Comparison of ENCODE assay signal across 11 mouse cellular contexts in the genomic region with DNA sequence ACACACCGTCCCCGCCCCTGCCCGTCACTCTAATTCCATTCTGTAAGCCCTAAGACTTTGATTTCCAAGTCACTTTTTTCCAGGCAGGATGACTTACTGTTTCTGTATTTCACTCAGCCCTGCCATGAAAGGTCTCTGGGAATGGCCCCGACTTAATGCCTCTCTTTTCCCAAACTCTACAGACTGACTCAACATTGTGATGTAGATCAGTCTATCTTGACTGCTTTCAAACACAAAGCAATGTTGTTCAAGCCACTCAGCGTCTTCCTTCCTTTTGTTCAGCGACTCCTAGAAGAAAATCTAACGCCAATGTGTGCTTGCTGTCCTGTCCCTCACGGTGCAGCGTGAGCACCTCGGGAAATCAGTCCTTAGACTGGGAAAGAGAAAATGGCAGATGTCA.
"Had no signal": no experiment of that assay in that cellular context is flagged by ENCODE, and none has a peak within 500 bp of the region (broad histone marks: within the 10 kb centered on the region; RNA-seq: fewer than 3 reads in every experiment).

No protein-coding gene starts in this region.

- H3K36me3 ChIP-seq: limb, embryonic 13.5 days; neural tube, embryonic 13.5 days; stomach, embryonic 15.5 days had no signal

- H3K4me3 ChIP-seq: limb, embryonic 13.5 days; neural tube, embryonic 13.5 days; stomach, embryonic 15.5 days had no signal

- ATAC-seq: intestine, postnatal 0 days had no signal

- H3K9me3 ChIP-seq: limb, embryonic 13.5 days; neural tube, embryonic 13.5 days; stomach, embryonic 15.5 days had no signal

- H3K27ac ChIP-seq: limb, embryonic 13.5 days; liver, embryonic 14.5 days; neural tube, embryonic 13.5 days; stomach, embryonic 15.5 days had no signal

- H3K27me3 ChIP-seq: limb, embryonic 13.5 days; neural tube, embryonic 13.5 days; stomach, embryonic 15.5 days had no signal

- H3K9ac ChIP-seq: limb, embryonic 13.5 days; liver, embryonic 14.5 days; neural tube, embryonic 13.5 days; stomach, embryonic 15.5 days had no signal

- DNase-seq: kidney, adult 8-10 months; kidney, postnatal 25 days; lung, adult 18-20 months; retina, postnatal 1 day; thymus, adult 2 months; thymus, postnatal 25 days had no signal

- H3K4me1 ChIP-seq: limb, embryonic 13.5 days; neural tube, embryonic 13.5 days; stomach, embryonic 15.5 days had no signal

- H3K4me2 ChIP-seq: limb, embryonic 13.5 days; neural tube, embryonic 13.5 days; stomach, embryonic 15.5 days had no signal
